Mouse (Mus musculus): Measurements from ENCODE around the gene Btbd16. TPM values are rescaled to one million over a fixed set of nuclear protein-coding genes. Genes with fewer than 3 reads are reported as not detected.

The Btbd16 gene
- total and polyA plus RNA-seq, 3 experiments, result 0.20 TPM; not detected in 2

GRCm38 (mm10) chr7:130750752-130751490 is 22.9 kb upstream of the Btbd16 start:
- peaks cover 3% of the 10 kb centered on the region; the same call in 1 of the 2 replicates for H3K36me3 ChIP-seq (ENCODE audit: control insufficient read depth, insufficient read depth, low read length)
- H3K4me3 ChIP-seq, result no peak overlapping the region
- peaks cover 7% of the 10 kb centered on the region; the same call in 1 of the 2 replicates for H3K4me1 ChIP-seq (ENCODE audit: control insufficient read depth, insufficient read depth, low read length)
- DNase-seq, result no peak
- no peak overlapping the region for H3K9ac ChIP-seq (ENCODE audit: low read depth, low read length)
- WGBS, result 69% methylated on average over 17 of the region's 17 CpGs
- no peaks in the 10 kb centered on the region for H3K27me3 ChIP-seq (ENCODE audit: control insufficient read depth, insufficient read depth, low read length)
- H3K79me2 ChIP-seq (replicated peaks; ENCODE audit: control insufficient read depth, insufficient read depth, low read length), result no peaks in the 10 kb centered on the region
- TF ChIP-seq CTCF (IDR thresholded peaks at IDR 0.05) (no peak), POLR2A (IDR thresholded peaks at IDR 0.05; ENCODE audit: insufficient read depth, low read depth, low read length) (no peak), EP300 (IDR thresholded peaks at IDR 0.05; ENCODE audit: insufficient read depth, low read depth, low read length) (no peak)
- intact Hi-C loops (cut with DNase I), result no loop called here
- H3K27ac ChIP-seq, result no peak overlapping the region

- intact Hi-C loops (cut with DNase I), result no loop called here
- Histone ChIP-seq H3K9ac (ENCODE audit: low read depth, low read length) (no peak overlapping the region), H3K79me2 (replicated peaks; ENCODE audit: control insufficient read depth, insufficient read depth, low read length) (no peaks in the 10 kb centered on the region), H3K4me1 (ENCODE audit: control insufficient read depth, insufficient read depth, low read length) (peaks cover 10% of the 10 kb centered on the region; the same call in 1 of the 2 replicates), H3K27ac (no peak overlapping the region), H3K27me3 (ENCODE audit: control insufficient read depth, insufficient read depth, low read length) (no peaks in the 10 kb centered on the region), H3K36me3 (ENCODE audit: control insufficient read depth, insufficient read depth, low read length) (peaks cover 4% of the 10 kb centered on the region), H3K4me3 (no peak overlapping the region)
- 56% methylated on average over 7 of the region's 9 CpGs for WGBS
- TF ChIP-seq CTCF (IDR thresholded peaks at IDR 0.05) (no peak), POLR2A (IDR thresholded peaks at IDR 0.05; ENCODE audit: insufficient read depth, low read depth, low read length) (no peak), EP300 (IDR thresholded peaks at IDR 0.05; ENCODE audit: insufficient read depth, low read depth, low read length) (no peak)
- no peak for DNase-seq
These were observed 22.2 kb upstream of the Btbd16 start for GRCm38 (mm10) chr7:130751678-130752077.

DNA sequence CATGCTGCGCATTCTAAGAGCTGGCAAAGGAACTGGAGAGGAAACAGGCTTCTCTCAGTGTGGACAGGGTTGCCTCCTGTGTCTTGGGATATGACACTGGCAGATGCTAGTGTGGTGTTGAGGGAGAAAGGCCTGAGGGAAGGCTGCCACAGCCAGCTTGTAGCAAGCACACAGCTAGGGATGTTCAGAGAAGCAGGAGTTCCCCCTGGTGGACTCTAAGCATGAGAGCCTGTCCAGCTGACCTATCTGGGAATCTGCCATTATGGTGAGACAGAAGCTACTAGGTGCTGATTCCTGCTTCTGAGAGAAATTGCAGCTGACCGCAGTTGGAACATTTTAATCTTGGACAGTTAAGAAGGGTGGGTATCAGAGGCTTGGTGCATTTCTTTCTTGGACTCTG is 19.1 kb upstream of the Btbd16 start:
- Histone ChIP-seq H3K4me3 (no peak overlapping the region), H3K4me1 (ENCODE audit: control insufficient read depth, insufficient read depth, low read length) (peaks cover 12% of the 10 kb centered on the region; the same call in 1 of the 2 replicates), H3K9ac (ENCODE audit: low read depth, low read length) (no peak overlapping the region), H3K36me3 (ENCODE audit: control insufficient read depth, insufficient read depth, low read length) (peaks cover 7% of the 10 kb centered on the region), H3K27ac (no peak overlapping the region; the same call in 1 of the 2 replicates), H3K27me3 (ENCODE audit: control insufficient read depth, insufficient read depth, low read length) (no peaks in the 10 kb centered on the region), H3K79me2 (replicated peaks; ENCODE audit: control insufficient read depth, insufficient read depth, low read length) (no peaks in the 10 kb centered on the region)
- TF ChIP-seq EP300 (IDR thresholded peaks at IDR 0.05; ENCODE audit: insufficient read depth, low read depth, low read length) (0 out of 2 replicates have a peak, but pooled peaks have one; percentile 32), CTCF (IDR thresholded peaks at IDR 0.05) (peak; percentile 69), POLR2A (IDR thresholded peaks at IDR 0.05; ENCODE audit: insufficient read depth, low read depth, low read length) (no peak)
- no peak for DNase-seq
- intact Hi-C loops (cut with DNase I), result loop anchor here (2.0 to 5.0 kb wide), 2 partner anchors 82 to 207 kb away; no protein-coding TSS in a partner anchor
- WGBS, result 62% methylated on average over 2 of the region's 2 CpGs

DNA sequence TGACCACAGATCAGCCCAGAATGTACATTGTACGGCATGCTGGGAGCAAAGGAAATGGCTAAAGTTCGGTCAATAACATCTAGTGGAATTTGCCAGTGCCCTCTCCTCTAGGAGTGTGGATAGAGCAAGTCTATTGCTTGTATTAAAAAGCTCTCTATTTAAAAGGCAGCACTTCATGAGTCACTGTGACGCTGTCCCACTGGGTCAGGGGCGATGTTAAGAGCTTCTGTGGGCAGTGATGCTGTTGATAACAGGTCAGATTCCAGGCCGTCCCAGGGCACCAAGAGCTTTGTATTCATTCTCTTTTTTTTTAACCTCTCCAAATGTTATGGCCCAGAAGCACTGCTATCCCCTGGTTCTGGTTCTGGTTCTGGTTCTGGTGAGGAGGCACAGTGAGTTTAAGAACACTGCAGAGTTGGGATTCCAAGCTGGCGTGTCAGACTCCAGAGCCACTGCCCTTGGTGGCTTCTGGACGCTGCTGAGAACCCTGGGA is 17.5 kb upstream of the Btbd16 start:
- Histone ChIP-seq H3K4me3 (no peak overlapping the region), H3K27me3 (ENCODE audit: control insufficient read depth, insufficient read depth, low read length) (no peaks in the 10 kb centered on the region), H3K79me2 (replicated peaks; ENCODE audit: control insufficient read depth, insufficient read depth, low read length) (no peaks in the 10 kb centered on the region), H3K4me1 (ENCODE audit: control insufficient read depth, insufficient read depth, low read length) (peaks cover 12% of the 10 kb centered on the region; the same call in 1 of the 2 replicates), H3K27ac (peak overlapping the region; percentile 79), H3K36me3 (ENCODE audit: control insufficient read depth, insufficient read depth, low read length) (peaks cover 7% of the 10 kb centered on the region), H3K9ac (ENCODE audit: low read depth, low read length) (no peak overlapping the region)
- intact Hi-C loops (cut with DNase I), result loop anchor here (5.0 kb wide), 1 partner anchor 209 kb away; no protein-coding TSS in a partner anchor
- no peak for TF ChIP-seq POLR2A (IDR thresholded peaks at IDR 0.05; ENCODE audit: insufficient read depth, low read depth, low read length)
- TF ChIP-seq CTCF (IDR thresholded peaks at IDR 0.05), result no peak
- TF ChIP-seq EP300 (IDR thresholded peaks at IDR 0.05; ENCODE audit: insufficient read depth, low read depth, low read length), result no peak
- DNase-seq, result no peak
- 40% methylated on average over 7 of the region's 7 CpGs for WGBS

DNA sequence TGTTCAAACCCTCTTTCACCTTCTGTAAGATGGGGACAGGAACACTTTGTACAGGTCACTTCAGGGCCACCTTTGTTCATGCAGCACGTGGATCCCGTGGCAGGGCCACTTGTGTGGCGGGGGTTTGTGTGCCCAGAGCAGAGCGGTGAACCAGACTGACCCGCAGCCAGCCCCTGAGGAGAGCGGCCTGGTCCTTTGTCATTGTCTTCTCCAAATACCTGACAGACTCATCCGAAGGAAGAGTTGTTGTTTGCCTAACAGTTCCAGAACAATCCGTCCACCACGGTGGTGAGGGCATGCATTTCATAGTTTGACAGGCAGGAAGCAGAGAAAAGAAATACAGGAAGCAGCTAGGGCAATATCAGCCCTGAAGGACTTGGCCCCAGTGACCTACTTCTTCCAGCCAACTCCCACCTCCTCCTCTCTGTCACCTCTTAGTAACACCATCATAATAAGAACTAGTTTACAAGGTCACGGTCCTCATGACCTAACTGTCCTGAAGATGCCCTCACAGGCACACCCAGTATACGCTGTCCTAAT is 16.5 kb upstream of the Btbd16 start:
- Histone ChIP-seq H3K27me3 (ENCODE audit: control insufficient read depth, insufficient read depth, low read length) (no peaks in the 10 kb centered on the region), H3K9ac (ENCODE audit: low read depth, low read length) (no peak overlapping the region), H3K4me3 (no peak overlapping the region), H3K4me1 (ENCODE audit: control insufficient read depth, insufficient read depth, low read length) (peaks cover 12% of the 10 kb centered on the region), H3K79me2 (replicated peaks; ENCODE audit: control insufficient read depth, insufficient read depth, low read length) (no peaks in the 10 kb centered on the region), H3K27ac (peak overlapping the region; percentile 31), H3K36me3 (ENCODE audit: control insufficient read depth, insufficient read depth, low read length) (peaks cover 7% of the 10 kb centered on the region)
- intact Hi-C loops (cut with DNase I), result loop anchor here (5.0 kb wide), 1 partner anchor 210 kb away; no protein-coding TSS in a partner anchor
- DNase-seq, result no peak
- 52% methylated on average over 11 of the region's 11 CpGs for WGBS
- TF ChIP-seq EP300 (IDR thresholded peaks at IDR 0.05; ENCODE audit: insufficient read depth, low read depth, low read length) (no peak), POLR2A (IDR thresholded peaks at IDR 0.05; ENCODE audit: insufficient read depth, low read depth, low read length) (no peak), CTCF (IDR thresholded peaks at IDR 0.05) (no peak)

Measured in heart, adult 2 months (tissue).